Mouse (Mus musculus) small intestine, adult 2 months (tissue): ENCODE data around the gene Sgms1.

ENCODE experiments used
- CTCF ChIP-seq: fragments of 200-500 bp; IDR thresholded peaks from 2 replicates; pipeline ENCODE4 v1.5.1; 2012; ENCODE audit warnings: low read depth, mild to moderate bottlenecking, control low read depth, inconsistent platforms, low read length, moderate library complexity, mixed read lengths; ENCODE audit not compliant: insufficient replicate concordance, insufficient read length; ENCODE audit errors: extremely low read depth
- POLR2A ChIP-seq: fragments of 200-500 bp; IDR thresholded peaks from 2 replicates; pipeline ENCODE4 v1.6.1; 2012; ENCODE audit warnings: low read depth, mild to moderate bottlenecking, control low read depth, inconsistent platforms, low read length, moderate library complexity

GRCm38 (mm10) chr19:32383738-32384137, 5.8 kb downstream of the Sgms1 start:
- TF ChIP-seq POLR2A (no peak), CTCF (no peak)
